Mouse (Mus musculus) brain, adult 2 months (tissue): ENCODE data around the gene Rpl21.

Source experiments
- DNase-seq: peaks from one replicate; pipeline ENCODE4 v3.0.0; 2011; ENCODE audit warnings: low read depth, low spot score

Gene Rpl21

GRCm38 (mm10) chr5:146833673-146834201, 1.0 kb downstream of the Rpl21 start:
- DNase-seq, result no peak

DNA sequence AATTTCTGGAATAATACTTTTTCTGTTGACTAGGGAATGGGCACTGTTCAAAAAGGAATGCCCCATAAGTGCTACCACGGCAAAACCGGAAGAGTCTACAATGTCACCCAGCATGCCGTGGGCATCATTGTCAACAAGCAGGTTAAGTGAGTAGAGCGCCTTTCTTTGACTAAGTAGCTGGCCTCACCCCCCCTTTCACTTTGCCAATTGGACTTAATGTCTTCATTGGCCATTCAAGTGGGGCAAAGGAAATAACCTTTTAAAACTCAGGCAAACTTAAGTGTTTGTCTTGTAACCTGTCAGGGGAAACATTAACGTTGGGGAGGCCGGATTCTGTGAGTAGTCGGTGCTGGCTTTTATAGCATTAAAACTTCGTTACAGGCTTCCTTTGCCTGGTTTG, 2.3 kb downstream of the Rpl21 start:
- DNase-seq, result no peak

- no peak for DNase-seq
Measured at GRCm38 (mm10) chr5:146837967-146838720, 5.5 kb downstream of the Rpl21 start.

DNA sequence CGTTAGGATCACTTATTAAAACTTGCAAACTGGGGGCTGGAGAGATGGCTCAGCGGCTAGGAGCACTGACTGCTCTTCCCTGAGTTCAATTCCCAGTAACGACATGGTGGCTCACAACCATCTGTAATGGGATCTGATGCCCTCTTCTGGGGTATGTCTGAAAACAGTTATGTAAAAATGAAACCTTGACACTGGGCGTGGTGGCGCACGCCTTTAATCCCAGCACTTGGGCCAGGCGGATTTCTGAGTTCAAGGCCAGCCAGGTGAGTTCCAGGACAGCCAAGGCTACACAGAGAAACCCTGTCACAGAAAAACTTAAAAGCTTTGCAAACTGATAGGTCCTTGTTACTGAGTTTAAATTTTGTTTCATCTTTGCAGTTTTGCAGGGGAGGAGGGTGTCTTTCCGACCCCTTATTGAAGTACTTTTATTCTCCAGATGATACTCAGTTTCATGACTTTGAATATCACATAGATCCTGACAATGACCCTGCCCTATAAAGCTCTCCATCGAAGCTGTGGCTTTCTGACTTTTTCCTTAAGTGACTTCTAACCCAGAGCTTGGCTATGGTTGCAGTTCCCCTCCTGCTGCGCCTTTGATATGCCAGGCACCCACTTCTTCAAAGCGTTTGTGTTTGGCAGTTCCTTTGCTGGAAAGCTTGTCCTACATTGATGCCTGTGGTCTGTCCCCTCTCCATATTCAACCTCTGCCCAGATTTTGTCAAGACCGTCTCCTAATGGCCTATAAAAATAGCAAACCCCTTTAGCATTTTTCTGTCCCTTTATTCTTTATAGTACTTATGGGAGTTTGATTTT, 6.4 kb downstream of the Rpl21 start:
- DNase-seq, result no peak

GRCm38 (mm10) chr5:146839760-146840159, 7.1 kb downstream of the Rpl21 start:
- no peak for DNase-seq

DNA sequence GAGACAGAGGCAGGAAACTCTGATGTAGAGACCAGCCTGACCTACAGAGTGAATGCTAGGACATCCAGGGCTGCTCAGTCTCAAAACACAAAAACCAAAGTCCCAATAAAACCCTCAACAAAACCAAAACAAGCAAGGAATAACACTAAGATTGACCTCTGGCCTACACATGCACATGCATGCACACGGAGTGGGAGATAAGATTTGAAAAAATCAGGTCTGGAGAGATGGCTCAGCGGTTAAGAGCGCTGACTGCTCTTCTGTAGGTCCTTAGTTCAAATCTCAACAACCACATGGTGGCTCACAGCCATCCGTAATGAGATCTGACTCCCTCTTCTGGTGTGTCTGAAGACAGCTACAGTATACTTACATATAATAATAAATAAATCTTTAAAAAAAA, 7.7 kb downstream of the Rpl21 start:
- no peak for DNase-seq

DNA sequence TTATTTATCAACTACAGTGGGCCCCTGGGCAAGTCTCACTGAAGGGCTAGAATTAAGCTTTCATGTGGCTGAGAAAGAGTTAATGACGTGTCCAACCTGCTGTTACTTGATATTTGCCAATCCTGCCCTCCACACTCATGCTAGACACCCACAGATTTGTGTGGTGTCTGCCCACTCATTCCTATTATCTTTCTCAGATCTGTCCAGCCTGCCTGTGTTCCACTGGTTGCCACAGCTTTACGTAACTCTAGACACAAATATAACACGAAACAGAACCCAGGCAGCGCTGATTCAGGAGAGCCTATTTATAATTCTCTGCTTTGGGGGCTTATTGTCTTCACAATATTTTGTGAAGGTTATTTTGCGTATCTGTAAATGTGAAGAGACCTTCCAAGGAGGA, 8.6 kb downstream of the Rpl21 start:
- DNase-seq, result peak; percentile 63

DNA sequence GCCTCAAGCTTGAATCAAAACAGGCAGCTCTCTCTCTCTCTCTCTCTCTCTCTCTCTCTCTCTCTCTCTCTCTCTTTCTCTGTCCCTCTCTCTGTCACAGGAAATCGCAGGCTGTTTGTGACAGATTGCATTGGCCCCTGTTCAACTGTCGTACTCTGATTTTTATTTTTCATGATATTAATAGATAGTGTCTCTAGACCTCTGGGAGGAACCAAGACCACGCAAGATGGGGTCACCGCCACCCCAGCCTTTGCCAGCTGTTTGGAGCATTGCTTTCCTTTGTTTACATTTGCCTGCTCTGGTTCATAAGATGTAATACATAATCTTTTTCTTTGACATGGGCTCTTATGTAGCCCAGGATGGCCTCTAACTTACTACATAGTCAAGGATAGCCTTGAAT, 9.3 kb downstream of the Rpl21 start:
- DNase-seq, result no peak

DNA sequence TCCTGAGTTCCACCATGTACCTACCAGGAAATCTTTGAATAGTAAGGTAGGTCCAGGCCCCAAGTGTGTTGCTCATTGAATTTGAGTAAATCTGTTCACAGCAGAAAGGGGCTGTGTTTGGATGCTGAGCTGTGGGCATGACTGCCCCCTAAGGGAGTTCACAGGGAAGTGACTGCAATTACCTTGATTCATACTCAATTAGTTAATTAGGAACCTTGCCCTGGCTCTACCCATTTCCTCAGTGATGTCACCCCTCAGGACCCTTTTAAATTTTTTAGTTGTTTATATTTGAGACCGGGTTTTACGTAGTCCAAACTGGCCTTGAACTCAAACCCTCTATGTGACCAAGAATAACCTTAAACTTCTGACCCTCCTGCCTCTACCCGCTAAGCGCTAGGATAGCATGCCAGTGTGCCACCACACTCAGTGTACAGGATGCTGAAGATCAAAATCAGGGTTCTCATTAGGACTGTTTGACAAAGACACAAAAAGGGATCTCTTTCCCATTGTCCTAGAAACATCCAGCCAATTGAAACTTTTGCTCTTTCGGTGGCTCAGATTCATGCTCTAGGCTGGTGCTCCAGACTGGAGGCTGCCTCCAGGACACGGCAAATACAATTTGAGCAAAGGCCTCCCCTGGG, 11.7 kb downstream of the Rpl21 start:
- DNase-seq, result peak; percentile 44

- peak; percentile 88 for DNase-seq
Measured at GRCm38 (mm10) chr5:146844945-146845365, 12.3 kb downstream of the Rpl21 start, which contains the start of gene Rasl11a. Rasl11a (plus strand) TSS chr5:146845071.

- no peak for DNase-seq
Measured at GRCm38 (mm10) chr5:146846489-146846888, 13.8 kb downstream of the Rpl21 start.

DNA sequence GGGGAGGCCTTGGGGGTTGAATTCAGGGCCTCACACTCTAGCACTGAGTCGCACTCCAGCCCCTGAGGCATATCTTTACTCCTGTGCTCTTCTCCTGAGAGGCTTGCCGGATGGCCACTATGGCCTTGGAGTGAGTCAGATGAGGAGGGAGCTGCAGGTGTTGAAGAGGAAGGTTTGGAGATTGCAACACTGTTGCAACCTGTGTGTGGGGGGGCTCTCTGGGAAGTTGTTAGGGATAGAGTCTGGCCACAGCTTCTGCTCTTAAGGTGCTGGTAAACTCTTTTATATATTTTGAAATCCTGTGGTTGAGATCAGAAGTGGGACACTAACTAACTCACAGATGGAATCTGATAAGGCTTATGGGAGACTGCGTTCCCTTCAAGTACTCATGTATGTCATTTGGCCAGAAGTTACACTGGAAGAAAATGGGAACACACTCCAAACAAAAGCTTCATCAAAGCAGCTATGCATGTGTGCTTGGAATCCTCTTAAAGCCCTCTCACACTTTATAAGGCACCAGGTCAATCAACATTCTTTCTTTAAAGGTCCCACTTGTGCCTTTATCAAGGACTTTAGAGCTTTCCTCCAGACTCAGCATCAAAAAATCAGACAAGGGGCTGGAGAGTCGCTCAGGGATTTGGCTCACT, 16.4 kb downstream of the Rpl21 start:
- DNase-seq, result no peak

DNA sequence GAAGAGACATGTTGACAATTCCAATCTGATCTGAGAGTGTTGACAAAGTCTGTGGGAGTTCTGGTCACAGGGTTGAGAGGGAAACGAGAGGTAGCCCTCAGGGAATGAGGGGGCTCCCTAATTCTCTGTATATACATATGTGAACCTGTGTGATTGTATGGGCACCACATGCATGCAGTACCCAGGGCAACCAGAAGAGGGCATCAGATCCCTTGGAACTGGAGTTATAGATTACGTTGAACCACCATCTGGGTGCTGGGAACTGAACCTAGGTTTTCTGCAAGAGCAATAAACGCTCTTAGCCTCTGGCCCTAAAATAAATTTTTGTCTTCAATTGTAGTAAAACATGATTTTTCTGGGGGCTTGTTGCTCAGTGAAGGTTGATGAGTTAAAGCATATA, 23.4 kb downstream of the Rpl21 start:
- no peak for DNase-seq

- DNase-seq, result no peak
Measured at GRCm38 (mm10) chr5:146857620-146858019, 24.9 kb downstream of the Rpl21 start.

DNA sequence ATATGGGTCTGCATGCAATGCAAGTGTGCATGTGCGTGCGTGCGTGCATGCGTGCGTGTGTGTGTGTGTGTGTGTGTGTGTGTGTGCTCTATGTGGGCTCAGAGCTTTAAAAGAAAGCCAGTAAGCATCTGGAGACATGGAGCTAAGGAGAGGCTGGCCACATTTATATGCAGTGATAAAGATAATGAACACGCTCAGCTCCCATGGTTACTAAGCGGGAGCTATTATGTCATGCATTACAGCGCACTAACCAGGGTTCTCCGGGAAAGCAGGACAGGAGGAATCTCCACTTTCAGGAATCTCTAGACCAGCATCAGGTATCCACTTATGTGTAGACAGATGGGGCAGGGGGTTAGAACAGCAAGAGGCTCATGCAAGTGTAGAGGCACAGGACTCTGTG, 26.1 kb downstream of the Rpl21 start:
- DNase-seq, result peak; percentile 58

- DNase-seq, result peak; percentile 50
Measured at GRCm38 (mm10) chr5:146859246-146859645, 26.6 kb downstream of the Rpl21 start.

DNA sequence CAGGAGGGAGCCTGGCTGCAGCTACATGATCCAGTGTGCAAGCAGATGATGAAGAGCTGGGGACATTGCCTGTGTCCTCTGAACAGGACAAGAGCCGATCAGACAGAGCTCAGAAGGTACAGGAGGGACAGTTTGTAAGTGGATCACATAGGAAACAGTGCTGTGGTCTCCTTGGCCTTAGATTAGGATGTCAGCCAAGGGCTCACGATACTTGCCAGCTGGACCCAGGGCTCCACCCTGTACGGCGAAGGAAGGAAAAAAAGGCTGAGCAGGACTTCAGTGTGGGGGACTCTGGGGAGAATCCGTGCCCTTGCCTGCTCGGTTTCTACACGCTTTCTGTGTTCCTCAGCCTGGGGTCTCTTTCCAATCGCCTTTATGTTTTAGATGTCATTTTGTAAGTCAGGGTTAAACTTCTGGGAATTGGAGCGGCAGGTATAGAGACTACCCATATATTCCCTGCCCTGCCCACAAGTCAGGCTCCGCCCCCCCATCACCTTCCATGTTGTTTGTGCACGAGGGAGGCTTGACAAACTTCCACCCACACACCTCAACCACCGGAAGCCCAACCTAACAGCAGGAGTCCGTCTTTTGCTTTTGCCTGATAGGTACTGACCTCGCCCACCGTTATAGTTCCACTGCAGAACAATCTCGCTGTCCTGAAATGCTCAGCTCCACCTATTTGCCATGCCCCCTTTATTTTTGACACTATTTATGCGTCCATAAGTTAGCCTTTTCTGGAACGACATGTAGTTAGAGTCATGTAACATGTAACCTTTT, 27.7 kb downstream of the Rpl21 start:
- DNase-seq, result no peak

DNA sequence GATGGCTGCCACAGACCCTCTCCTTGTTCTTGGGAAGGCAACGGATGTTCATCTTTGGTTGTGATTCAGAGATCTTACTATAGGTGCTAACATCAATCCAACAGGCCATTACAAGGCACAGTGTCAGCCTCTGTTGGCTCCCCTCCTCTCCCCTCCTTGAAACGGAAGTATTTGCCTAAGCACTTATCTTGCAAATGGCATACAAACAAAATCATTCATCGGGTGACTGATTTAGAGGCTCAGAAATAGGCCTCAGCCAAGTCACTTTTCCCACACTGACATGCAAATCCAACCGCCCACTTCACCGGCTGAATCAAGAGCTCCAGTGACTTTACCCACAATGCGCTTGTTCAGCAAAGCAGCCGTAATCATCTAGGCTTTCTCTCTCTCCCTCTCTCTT, 28.9 kb downstream of the Rpl21 start:
- peak; percentile 92 for DNase-seq

DNA sequence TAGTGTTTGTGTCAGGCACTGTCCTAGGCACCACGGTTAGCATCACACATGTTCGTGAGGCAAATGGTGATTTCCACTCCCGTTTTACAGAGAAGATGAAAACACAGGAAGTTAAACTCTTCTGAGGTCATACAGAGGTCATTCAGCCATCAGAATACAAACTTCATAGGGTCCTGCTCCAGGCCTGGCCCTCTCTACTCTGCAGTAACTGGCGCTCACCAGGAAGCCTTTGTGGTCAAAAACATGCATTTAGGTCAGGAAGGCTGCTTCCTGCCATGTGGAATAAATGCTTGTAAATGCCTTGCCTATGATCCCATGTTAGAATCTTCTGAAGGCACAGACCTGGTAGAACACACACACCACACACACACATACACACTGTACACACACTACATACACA, 32.8 kb downstream of the Rpl21 start:
- no peak for DNase-seq

DNA sequence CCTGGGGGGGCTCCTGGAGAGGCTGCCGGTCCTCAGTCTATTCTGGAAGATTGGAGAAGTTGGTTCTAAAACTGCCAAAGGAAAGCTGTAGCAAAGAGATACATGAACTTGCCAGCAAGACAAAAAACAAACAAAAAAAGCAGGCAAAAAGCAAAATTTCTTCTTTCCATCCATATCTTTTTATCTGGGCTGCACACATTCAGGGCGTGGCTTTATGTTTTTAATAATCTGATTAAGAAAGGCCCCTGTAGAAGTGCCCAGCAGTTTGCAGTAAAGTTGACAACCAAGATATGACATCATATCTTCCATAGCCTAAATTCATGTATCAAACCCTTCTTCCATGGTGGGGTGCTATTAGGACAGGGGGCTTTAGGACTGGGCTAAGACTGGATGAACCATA, 33.6 kb downstream of the Rpl21 start:
- no peak for DNase-seq
